Mouse (Mus musculus): ENCODE measurements around the gene Ggct.

Gene Ggct

DNA sequence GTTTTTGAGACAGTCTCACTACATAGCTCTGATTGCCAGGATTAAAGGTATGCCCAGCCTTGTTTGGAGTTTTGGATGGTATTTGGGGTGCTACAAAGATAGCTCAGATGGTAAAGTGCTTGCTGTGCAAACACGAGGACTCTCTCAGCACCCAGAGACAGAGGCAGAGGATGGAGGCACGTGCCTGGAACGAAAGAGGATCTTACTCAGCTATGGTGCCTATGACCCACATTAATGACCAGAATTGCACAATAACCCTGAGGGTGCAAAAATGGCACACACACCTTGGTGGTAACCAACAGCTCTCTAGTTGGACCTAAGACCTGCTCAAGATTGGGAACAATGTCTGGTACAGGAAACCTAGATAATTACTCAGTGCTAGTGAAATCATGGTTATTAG is 40.2 kb downstream of the Ggct start:
- DNase-seq (ENCODE audit: low read depth, low spot score) = no peak

DNA sequence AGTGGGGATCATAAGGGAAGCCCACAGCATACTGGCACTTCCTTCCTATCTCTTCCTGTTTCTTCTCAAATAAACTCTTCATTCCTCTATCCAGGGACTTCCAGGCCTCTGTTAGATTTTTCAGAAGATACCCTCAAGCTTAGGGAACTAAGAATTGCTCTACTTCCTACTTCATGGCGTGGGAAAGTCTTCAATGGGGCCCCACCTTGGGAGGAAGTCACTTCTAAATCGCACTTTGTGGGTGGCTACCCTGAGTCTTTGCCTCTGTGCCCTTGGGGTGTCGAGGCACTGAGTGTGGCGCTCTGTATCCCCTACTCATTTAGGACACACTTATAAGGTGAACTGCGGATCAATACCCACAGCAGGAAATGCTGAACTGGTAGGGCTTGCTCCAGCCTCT is 44.1 kb downstream of the Ggct start:
- DNase-seq (ENCODE audit: low read depth, low spot score) = no peak

DNA sequence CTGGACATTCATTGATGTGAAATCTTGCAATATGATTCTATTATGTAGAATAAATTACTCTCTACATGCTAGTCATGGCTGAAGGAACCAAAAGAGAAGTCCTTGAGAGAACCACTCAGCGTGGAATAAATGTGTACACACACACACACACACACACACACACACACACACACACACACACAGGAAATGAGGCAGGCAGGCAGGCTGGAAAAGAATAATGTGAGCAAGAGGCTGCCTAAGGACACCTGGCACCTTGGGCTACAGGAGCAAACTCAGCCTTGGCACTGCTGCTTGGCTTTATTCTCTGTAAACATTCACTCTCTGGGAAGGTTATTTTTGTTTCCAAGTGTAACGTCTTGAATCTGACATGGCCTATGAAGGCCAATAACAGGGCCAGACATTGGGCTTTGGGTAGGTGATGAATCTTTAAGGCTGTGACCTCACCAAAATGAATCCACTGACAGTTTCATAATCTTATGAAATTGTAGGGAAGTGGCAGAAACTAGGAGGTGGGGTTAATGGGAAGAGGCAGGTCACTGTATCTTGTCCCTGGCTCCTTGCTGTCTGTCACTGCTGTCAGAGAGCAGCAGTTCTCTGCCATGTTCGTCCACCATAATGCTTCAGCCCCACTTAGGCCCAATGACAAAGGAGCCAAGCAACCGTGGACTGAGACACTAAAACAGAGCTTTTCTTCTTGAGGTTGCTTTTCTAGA is 46.4 kb downstream of the Ggct start:
- DNase-seq (ENCODE audit: low read depth, low spot score) = no peak

DNA sequence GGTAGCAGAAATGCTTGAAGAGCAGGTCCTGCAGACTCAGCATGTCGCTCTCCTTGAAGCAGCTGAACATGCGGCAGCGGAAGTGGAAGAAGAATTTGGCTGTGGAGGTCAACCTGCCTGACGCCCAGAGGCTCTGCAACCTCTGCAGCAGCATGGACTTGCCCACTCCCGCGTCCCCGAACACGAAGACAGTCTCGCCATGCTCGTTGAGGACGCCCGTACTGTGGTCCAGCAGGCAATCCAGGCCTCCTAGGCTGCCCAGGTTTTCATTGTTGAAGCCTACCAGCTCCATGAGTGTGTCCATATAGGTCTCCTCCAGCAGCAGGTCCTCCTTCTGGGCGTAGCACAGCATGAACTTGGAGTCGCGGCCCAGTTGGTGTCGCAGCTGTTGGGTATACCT is 48.2 kb downstream of the Ggct start:
- DNase-seq (ENCODE audit: low read depth, low spot score) = no peak

DNA sequence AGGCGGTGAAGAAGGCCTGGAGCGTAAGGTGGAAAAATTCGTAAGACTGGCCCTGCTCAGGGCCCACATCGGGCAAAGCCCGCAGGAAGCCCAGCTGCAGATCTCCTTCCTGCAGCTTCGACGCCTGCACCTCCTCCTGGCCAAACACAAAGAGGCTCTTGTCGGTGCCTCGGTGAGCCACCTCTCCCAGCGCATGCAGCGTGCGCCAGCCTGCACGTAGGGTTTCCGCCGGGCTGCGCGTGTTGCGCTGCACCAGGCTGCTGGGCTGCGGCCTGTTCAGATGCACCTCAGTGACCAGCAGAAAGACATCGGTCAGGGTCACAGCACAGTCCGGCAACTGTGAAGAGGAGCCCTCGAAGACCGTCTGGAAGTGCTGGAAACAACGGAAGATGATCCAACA is 49.0 kb downstream of the Ggct start:
- no peak for DNase-seq (ENCODE audit: low read depth, low spot score)

DNA sequence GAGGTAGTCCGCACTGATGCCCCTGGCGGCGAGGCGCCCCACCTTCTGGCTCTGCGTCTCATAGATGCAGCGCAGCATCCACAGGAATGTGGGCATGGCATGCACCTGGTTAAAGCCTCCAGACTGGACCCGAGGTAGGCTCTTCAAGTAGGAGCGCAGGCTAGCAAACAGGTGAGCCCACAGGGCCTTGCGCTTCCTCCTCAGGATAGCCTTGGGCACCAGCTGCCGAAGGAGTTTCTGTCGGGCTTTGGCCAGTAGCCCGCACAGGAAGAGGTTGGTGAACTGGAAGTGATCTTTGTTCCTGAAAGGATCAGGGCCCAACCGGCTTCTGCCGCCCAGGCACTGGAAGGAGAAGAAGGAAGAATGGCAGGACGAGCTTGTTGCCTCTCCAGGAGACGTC is 49.5 kb downstream of the Ggct start:
- no peak for DNase-seq (ENCODE audit: low read depth, low spot score)

DNA sequence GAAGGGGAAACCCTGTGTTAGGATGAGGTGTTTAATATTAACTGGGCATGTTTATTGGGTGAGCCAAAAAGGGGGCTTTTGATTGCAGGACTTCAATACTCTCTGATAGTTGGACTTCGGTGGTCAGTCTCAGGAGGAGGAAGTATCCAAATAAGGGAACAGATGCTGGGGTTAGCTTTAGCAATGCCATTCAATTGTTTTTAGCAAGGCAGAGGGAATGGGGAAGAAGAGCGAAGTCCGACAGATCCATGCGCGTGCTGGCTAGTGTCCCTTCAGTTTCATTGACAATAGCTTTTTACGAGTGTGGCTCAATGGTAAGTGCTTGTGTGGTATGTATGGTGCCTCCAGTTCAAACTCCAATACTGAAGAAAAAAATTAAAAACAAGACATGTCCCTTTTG is 51.6 kb downstream of the Ggct start:
- DNase-seq (ENCODE audit: low read depth, low spot score) = no peak

DNA sequence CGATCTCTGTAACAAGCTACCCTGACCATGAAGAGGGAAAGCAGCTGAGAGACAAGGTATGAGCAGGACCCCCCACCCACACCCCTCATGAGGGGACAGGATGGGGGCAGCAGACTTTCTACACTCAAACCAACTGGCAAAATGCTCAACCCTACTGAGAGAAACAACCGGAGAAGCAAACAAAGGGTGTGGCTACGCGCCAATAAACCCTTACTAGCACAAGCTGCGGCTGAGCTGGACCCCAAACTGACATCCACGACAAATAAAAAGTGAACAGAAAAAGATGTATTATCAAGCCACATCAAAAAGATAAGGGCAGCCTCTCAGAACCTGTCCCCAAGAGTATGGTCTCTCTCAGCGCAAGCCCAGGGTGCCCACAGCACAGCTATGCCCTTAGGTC is 52.6 kb downstream of the Ggct start:
- DNase-seq (ENCODE audit: low read depth, low spot score) = no peak

DNA sequence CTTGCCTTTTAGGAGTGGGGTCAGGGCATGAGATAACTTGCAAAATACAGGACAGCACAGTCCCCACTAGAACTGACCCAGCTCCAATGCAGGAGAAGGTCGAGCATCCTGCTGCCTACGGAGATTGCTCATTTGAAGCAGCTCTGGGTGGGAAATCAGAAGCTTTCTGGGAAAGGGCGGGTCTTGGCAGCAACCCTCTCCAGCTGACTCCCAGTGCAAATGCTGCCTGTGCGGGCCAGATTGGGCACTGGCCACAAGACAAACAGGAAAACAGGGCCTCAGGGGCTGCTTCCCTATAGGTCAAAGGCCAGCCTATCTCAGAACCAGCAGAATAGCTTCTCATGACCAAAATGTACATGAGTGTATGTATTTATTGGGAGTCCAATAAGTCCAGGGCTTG is 53.1 kb downstream of the Ggct start:
- no peak for DNase-seq (ENCODE audit: low read depth, low spot score)

DNA sequence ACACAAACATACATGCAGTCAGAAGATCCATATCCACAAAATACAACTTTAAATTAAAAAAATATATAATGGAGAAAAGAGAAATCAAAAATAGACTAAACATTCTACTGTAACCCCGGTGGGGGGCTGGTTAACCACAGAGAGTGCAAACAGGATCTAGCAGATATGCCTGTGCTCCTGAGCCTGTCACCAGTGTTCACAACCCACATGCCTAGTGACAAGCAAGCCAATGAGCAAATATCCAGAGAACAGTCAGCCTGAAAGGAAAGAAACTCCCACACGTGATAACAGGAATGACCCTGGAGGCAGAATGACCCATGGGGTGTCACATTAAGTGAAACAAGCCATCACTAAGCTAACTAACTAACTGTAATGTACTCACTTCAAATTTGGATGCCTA is 56.3 kb downstream of the Ggct start:
- no peak for DNase-seq (ENCODE audit: low read depth, low spot score)

DNA sequence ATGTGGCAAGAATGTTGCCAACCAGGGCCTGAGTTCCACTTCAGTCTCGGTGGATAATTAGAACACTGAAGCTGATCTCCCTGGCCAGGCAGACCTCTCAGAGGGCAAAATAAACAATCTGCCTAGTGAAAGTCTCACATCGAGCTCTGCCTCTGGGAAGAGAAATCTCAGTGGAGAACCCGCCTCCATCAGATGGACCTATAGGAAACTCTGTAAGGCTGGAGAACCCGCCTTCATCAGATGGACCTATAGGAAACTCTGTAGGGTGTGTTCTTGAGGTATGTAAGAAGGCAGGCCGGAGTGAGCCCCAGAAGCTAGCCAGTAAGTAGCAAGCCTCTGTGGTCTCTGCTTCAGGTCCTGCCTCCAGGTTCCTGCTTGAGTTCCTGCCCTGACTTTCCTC is 57.8 kb downstream of the Ggct start:
- no peak for DNase-seq (ENCODE audit: low read depth, low spot score)

DNA sequence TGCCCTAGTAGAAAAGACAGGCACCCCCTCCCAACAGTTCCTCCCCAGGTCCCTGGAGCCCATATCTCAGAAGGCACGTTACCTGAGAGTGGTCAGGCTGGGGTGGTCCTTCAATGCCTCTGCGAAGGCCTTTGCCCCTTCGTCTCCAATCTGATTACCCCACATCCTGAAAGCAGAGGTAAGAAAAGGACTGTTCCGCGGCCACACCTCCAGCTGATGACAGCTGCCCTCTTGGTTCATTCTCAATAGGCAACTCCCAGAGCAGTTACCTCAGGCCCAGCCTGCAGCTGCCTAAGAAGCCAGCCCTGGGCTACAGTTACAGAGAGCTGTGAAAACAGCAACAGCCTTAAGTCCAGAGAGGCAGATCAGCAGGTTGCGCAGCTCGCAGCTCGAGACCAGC is 58.4 kb downstream of the Ggct start:
- DNase-seq (ENCODE audit: low read depth, low spot score) = no peak

DNA sequence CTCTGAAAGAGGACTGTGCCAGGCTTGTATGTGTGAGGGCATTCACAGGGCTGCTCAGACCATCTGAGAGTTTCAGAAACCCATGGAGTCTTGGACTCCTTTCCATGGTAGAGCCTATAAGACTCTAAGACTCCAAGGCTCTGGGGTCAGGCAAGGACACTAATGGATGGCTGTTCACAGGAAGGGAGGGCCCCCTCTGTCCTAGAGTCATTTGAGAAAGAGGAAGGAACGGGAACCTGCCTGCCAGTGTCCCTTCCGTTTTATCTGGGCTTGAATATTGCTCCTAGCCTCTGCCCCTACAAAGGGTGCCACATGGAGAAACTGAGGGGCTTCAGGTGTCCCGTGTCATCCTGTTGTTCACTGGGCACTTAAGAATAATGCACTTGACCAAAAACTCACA is 58.9 kb downstream of the Ggct start:
- DNase-seq (ENCODE audit: low read depth, low spot score) = no peak

DNA sequence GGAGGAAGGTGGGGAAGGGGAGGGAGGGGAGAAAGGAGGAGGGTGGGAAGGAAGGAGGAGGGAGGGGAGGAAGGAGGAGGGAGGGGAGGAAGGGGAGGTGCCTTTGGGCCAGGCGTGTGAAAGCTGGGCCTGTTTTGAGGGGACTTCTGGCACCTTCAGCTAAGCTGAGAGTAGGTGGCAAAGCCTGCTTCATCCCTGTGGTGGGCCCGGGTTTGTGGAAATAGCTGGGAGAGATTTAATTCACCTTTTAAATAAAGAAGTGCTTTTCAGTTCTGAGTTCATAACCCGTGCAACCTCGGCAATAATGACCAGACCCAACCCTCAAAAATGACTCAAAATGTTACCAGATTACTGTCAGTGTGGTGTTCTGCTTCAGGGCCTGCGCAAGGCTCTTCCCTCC is 59.5 kb downstream of the Ggct start:
- DNase-seq (ENCODE audit: low read depth, low spot score) = no peak

Data from A20 (cell line).